Mouse (Mus musculus): ENCODE results near the gene Plagl1.

DNA sequence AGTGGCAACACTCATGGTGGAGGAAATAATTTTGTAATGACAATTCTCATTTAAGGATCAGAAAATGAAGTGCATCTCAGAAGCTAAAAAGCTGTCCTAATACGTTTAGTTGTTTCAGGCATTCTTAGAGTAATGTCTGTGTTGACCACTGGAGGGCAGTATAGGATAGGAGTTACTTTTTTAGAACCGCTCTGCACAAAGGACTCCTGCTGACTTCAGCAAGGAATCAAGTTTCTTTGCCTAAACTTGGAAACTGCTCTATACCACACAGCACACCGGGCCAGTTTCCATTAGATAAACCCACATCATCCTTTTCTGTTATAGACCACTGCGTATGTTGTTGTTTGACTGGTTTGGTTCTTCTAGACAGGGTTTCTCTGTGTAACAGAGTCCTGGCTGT, 43.7 kb upstream of the Plagl1 start:
- TF ChIP-seq CTCF (IDR thresholded peaks at IDR 0.05; ENCODE audit: extremely low read depth, insufficient read depth, insufficient read length, insufficient replicate concordance) = peak; percentile 19; the same call in 1 of the 2 replicates
- no peak for TF ChIP-seq POLR2A (IDR thresholded peaks at IDR 0.05; ENCODE audit: low read depth, low read length)

All from spleen, adult 2 months (tissue).